Mouse (Mus musculus) CD4-positive, CD25-positive, alpha-beta regulatory T cell (primary cell): ENCODE data around the gene Slc16a1. TPM values are rescaled to one million over a fixed set of nuclear protein-coding genes. Genes with fewer than 3 reads are reported as not detected.

Experiments used
- polyA plus RNA-seq: library from polyadenylated mRNA; unstranded; fragments of 100-300 nt; shearing (Covaris generic); gene quantifications from one replicate; pipeline ENCODE4 v1.2.1, GENCODE M21; 2017

Gene Slc16a1
- 23.6 TPM for polyA plus RNA-seq

DNA sequence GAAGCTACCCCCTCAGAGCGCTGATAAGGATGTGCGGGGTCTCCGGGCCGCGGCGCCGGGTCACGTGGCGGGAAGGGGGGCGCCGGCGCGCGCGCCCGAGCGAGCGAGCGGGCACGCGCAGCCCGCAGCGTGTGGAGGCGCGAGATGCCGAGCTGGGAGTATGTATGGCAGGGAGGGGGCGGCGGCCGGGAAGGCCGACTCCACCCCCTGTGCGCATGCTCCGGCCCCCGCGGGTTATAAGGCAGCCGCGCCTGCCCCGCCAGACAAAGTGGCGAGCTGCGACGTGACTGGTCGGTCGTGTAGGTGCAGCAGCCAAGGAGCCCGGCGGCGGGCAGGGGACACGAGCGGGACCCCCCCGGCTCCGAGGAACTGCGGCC, at the start of gene Slc16a1:
Gene Slc16a1, plus strand, starts transcription at position 266 of the 377 bp plus-strand sequence.

Other genes with a start within 250 kb of the Slc16a1 start
- 33.4 TPM for gene Lrig2, start 126.8 kb upstream of the Slc16a1 start, polyA plus RNA-seq
- gene Ppm1j, start 142.4 kb downstream of the Slc16a1 start, polyA plus RNA-seq: 74.4 TPM
- gene Fam19a3, start 143.2 kb downstream of the Slc16a1 start, polyA plus RNA-seq: 2.0 TPM
- 10.1 TPM for gene Rhoc, start 149.7 kb downstream of the Slc16a1 start, polyA plus RNA-seq
- 52.1 TPM for gene Mov10, start 179.9 kb downstream of the Slc16a1 start, polyA plus RNA-seq
- 42.7 TPM for gene St7l, start 225.3 kb downstream of the Slc16a1 start, polyA plus RNA-seq
- 468 TPM for gene Capza1, start 225.8 kb downstream of the Slc16a1 start, polyA plus RNA-seq